Mouse (Mus musculus) olfactory bulb, adult 2 months (tissue): ENCODE data around the gene Slc24a1.

Experiments used
- CTCF ChIP-seq: fragments of 200-500 bp; IDR thresholded peaks from 2 replicates; pipeline ENCODE4 v1.5.1; 2012; ENCODE audit warnings: low read depth, mild to moderate bottlenecking, low read length, moderate library complexity; ENCODE audit not compliant: insufficient read depth
- POLR2A ChIP-seq: fragments of 200-500 bp; IDR thresholded peaks from 2 replicates; pipeline ENCODE4 v1.6.1; 2012; ENCODE audit warnings: mild to moderate bottlenecking, low read depth, low read length, moderate library complexity; ENCODE audit not compliant: insufficient read depth

- no peak for TF ChIP-seq POLR2A
- TF ChIP-seq CTCF = no peak
Observed at GRCm38 (mm10) chr9:64903386-64903785, 48.0 kb downstream of the Slc24a1 start.
